Mouse (Mus musculus) kidney, adult 2 months (tissue): ENCODE measurements at regions not wholly inside any gene's neighbourhood (a gene's known extent, or its start where the extent isn't known, plus 50 kb on each side); places are given as distances from the start of the nearest gene placed in this dataset.

ENCODE experiments used
- CTCF ChIP-seq: fragments of 200-500 bp; conservative IDR thresholded peaks from 2 replicates; pipeline ENCODE4 v1.5.1; 2011; ENCODE audit warnings: low read depth, mild to moderate bottlenecking, control low read depth, low read length, moderate library complexity, mixed read lengths; ENCODE audit not compliant: insufficient read depth, insufficient read length
- POLR2A ChIP-seq: fragments of 200-500 bp; IDR thresholded peaks from one replicate; pipeline ENCODE4 v1.6.1; 2011; ENCODE audit warnings: low read depth, low read length, control low read depth

DNA sequence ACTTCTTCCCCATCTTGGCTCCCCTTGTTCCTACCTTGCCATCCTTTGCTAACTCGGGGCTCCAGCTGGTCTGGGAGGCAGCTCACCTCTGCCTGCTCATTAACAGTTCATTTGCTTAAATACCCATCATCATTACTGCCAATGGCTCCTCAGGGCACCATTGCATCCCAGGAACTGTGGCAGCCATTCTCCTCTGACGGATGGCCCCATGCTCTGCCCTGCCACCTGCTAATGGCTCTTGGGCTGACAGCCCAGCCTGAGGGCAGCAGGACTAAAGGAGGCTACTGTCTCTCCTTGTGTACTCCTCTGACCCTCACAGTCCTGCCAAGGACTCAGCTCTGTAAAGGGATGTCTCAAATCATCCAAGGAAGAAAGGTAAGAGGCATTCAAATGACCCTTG is 398.7 kb downstream of the Insc start:
- no peak for TF ChIP-seq POLR2A
- no peak for TF ChIP-seq CTCF
